Mouse (Mus musculus): ENCODE data around the gene Hist1h2ab.

DNA sequence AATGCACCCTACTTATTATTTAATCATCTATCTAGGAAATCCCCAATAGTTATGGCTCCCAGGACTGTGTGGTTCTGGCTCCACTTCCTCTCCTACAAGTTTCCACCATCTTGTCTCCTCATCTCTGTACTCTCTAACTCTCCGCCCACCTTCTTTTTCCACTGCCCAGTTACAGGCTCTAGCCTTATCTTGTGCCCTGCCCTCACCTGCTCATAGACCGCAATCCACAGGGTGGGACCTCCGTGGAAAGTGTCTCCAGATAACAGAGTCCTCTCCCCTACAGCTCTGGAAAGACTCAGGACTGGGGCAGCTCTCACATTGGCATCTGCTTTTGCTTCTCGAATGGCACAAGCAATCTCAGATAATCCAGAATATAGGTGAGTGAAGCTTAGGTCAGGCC, 28.1 kb downstream of the Hist1h2ab start:
- no peak for TF ChIP-seq POLR2A (IDR thresholded peaks at IDR 0.05; ENCODE audit: borderline replicate concordance, low read depth, low read length)
- TF ChIP-seq CTCF (IDR thresholded peaks at IDR 0.05; ENCODE audit: low read depth, low read length), result no peak
